In the genomic region with DNA sequence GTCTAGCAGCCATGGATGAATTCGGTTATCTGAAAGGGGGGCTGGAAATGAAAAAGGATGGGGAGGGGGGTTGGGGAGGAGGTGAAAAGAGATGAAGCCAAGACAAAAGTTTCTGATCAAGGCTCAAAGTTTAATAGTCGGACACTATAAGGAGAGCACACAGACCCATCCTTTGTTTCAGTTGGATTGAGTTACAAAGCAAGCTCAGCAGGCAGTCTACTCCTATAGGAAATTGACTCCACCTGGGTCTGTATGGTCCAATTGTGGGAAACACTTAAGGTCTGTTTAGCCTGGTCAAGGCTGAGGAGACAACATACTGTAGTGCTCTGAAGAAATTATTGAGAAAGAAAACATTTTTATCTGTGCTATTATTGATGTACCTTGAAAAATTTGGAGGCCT, we compare ENCODE assay signal across 18 mouse cellular contexts.
A peak's percentile ranks its signal among the peaks of the same experiment; 100 is the strongest.
DNase-seq lines count a peak whose midpoint lies in the region; TF ChIP-seq lines count a peak whose summit lies in the region.
"Had no signal": no experiment of that assay in that cellular context is flagged by ENCODE, and none has a peak within 500 bp of the region (broad histone marks: within the 10 kb centered on the region; RNA-seq: fewer than 3 reads in every experiment).

No protein-coding gene starts in this region.

- no peak overlapping the region for H3K4me3 ChIP-seq in ES-E14 (ENCODE audit: insufficient read depth in 1 of 2, low read depth in 1 of 2, low read length in 2 of 2, poor library complexity in 1 of 2, severe bottlenecking in 1 of 2)
- H3K4me3 ChIP-seq in cerebellum, adult 2 months (replicated peaks; ENCODE audit: insufficient read depth, low read depth, low read length): no peak overlapping the region
- H3K4me3 ChIP-seq in kidney, adult 2 months (ENCODE audit: insufficient read depth, low read depth, low read length): no peak overlapping the region
- H3K4me3 ChIP-seq: embryonic facial prominence, embryonic 10.5 days; embryonic facial prominence, embryonic 12.5 days; forebrain, embryonic 13.5 days; forebrain, embryonic 15.5 days had no signal

- H3K9ac ChIP-seq in ES-E14 (ENCODE audit: insufficient read depth, low read depth, low read length, poor library complexity, severe bottlenecking): no peak overlapping the region
- H3K9ac ChIP-seq: embryonic facial prominence, embryonic 12.5 days; forebrain, embryonic 13.5 days; forebrain, embryonic 15.5 days; forebrain, postnatal 0 days had no signal

- H3K27ac ChIP-seq in ES-E14 (ENCODE audit: insufficient read depth, low read depth, low read length, poor library complexity, severe bottlenecking): no peak overlapping the region
- no peak overlapping the region for H3K27ac ChIP-seq in cerebellum, adult 2 months (ENCODE audit: insufficient read depth, low read length)
- no peak overlapping the region for H3K27ac ChIP-seq in kidney, adult 2 months (ENCODE audit: insufficient read depth, low read depth, low read length)
- H3K27ac ChIP-seq: embryonic facial prominence, embryonic 10.5 days; embryonic facial prominence, embryonic 12.5 days; forebrain, embryonic 13.5 days; forebrain, embryonic 15.5 days had no signal

- peaks cover 2 to 11% of the 10 kb centered on the region in 2 experiments; a peak in 1 of 4 replicates for H3K4me1 ChIP-seq in ES-E14 (ENCODE audit: control insufficient read depth in 2 of 2, insufficient read depth in 2 of 2, low read length in 2 of 2, poor library complexity in 1 of 2)
- H3K4me1 ChIP-seq in cerebellum, adult 2 months (ENCODE audit: control insufficient read depth, insufficient read depth, low read length): no peaks in the 10 kb centered on the region
- no peaks in the 10 kb centered on the region for H3K4me1 ChIP-seq in kidney, adult 2 months (ENCODE audit: control insufficient read depth, insufficient read depth, low read length)
- H3K4me1 ChIP-seq: embryonic facial prominence, embryonic 12.5 days; forebrain, embryonic 13.5 days; forebrain, embryonic 15.5 days had no signal

- H3K27me3 ChIP-seq in cerebellum, adult 2 months (ENCODE audit: control insufficient read depth, insufficient read depth, low read length): no peaks in the 10 kb centered on the region
- no peaks in the 10 kb centered on the region for H3K27me3 ChIP-seq in kidney, adult 2 months (replicated peaks; ENCODE audit: control insufficient read depth, insufficient read depth, low read length)
- H3K27me3 ChIP-seq: embryonic facial prominence, embryonic 12.5 days; forebrain, embryonic 13.5 days; forebrain, embryonic 15.5 days had no signal

- H3K36me3 ChIP-seq in ES-E14 (ENCODE audit: control insufficient read depth, insufficient read depth, low read length, poor library complexity, severe bottlenecking): no peaks in the 10 kb centered on the region
- H3K36me3 ChIP-seq in kidney, adult 2 months (ENCODE audit: control insufficient read depth, insufficient read depth, low read length): no peaks in the 10 kb centered on the region
- H3K36me3 ChIP-seq: embryonic facial prominence, embryonic 10.5 days; embryonic facial prominence, embryonic 12.5 days; forebrain, embryonic 15.5 days had no signal

- peak; percentile 81 for DNase-seq in ES-CJ7 (ENCODE audit: low read depth, low spot score)
- DNase-seq in ES-E14 (ENCODE audit: low read depth, low spot score): peak; percentile 34
- DNase-seq in ZHBTc4 (ENCODE audit: low read depth, low spot score): peak; percentile 43
- no peak for DNase-seq in cerebellum, adult 2 months
- no peak for DNase-seq in kidney, adult 2 months
- DNase-seq: adrenal gland, adult 2 months; adrenal gland, postnatal 10 days; adrenal gland, postnatal 25 days; cerebellum, adult 11 months; cerebellum, adult 18-20 months; cerebellum, adult 9-10 months; cerebellum, postnatal 10 days; cerebellum, postnatal 25 days; forebrain, postnatal 0 days had no signal

- no peak for TF ChIP-seq POLR2A in cerebellum, adult 2 months (IDR thresholded peaks at IDR 0.05; ENCODE audit: borderline replicate concordance, insufficient read depth, low read length)
- TF ChIP-seq POLR2A in kidney, adult 2 months (IDR thresholded peaks at IDR 0.05; ENCODE audit: low read depth, low read length): no peak

- in situ Hi-C loops in ES-E14 (cut with MboI; ENCODE audit: low sequenced_read_pairs in 2 of 2, unreplicated experiment in 2 of 2): no loop called here

- no peak for TF ChIP-seq CTCF in cerebellum, adult 2 months (IDR thresholded peaks at IDR 0.05; ENCODE audit: borderline replicate concordance, insufficient read depth, low read depth, low read length)
- no peak for TF ChIP-seq CTCF in kidney, adult 2 months (conservative IDR thresholded peaks at IDR 0.05; ENCODE audit: insufficient read depth, insufficient read length, low read depth, low read length)

- 52% methylated on average over 2 of the region's 2 CpGs for WGBS in cerebellum, adult 2 months
- WGBS in kidney, adult 2 months: 68% methylated on average over 2 of the region's 2 CpGs

- no peaks in the 10 kb centered on the region for H3K9me3 ChIP-seq in ES-E14 (ENCODE audit: control insufficient read depth, insufficient read depth, low read depth, low read length)
- H3K9me3 ChIP-seq: embryonic facial prominence, embryonic 10.5 days; embryonic facial prominence, embryonic 12.5 days; forebrain, embryonic 13.5 days; forebrain, embryonic 15.5 days had no signal

TF ChIP-seq in ES-E14, 5 proteins besides CTCF, POLR2A, EP300 and RAD21:
- TF ChIP-seq CHD2 (IDR thresholded peaks at IDR 0.05; ENCODE audit: low read depth, low read length) (no peak), ZC3H11A (IDR thresholded peaks at IDR 0.05; ENCODE audit: borderline replicate concordance, low read depth, low read length) (no peak), ZNF384 (IDR thresholded peaks at IDR 0.05; ENCODE audit: low read depth, low read length) (no peak)

Comparison
In these comparisons a context has a peak if more than half of its experiments do, and no peak if none do; other contexts are left out.
1. DNase-seq: peak in ES-CJ7 (single experiment), ES-E14 (single experiment) and ZHBTc4 (single experiment); none in cerebellum, adult 2 months (0 of 2) and kidney, adult 2 months (single experiment).